Mouse (Mus musculus) neural tube, embryonic 13.5 days (tissue): Measurements from ENCODE around the gene Slf2. TPM values are rescaled to one million over a fixed set of nuclear protein-coding genes. Genes with fewer than 3 reads are reported as not detected.

Experiments used
- ATAC-seq: fragments of 200-750 bp; cut with Nextera tagmentation; 2 replicates; pipeline ENCODE4 v1.8.0; 2017; ENCODE audit warnings: low read depth, mild to moderate bottlenecking, moderate TSS enrichment, moderate library complexity
- H3K27ac ChIP-seq: fragments of 300-500 bp; sonication (generic); replicated peaks from 2 replicates; pipeline ENCODE4 v1.5.1; 2015; ENCODE audit warnings: moderate library complexity, mild to moderate bottlenecking, inconsistent platforms
- H3K27me3 ChIP-seq: fragments of 300-500 bp; sonication (generic); 2 replicates; pipeline ENCODE4 v1.6.1; 2015; ENCODE audit warnings: mild to moderate bottlenecking, inconsistent platforms
- H3K36me3 ChIP-seq: fragments of 300-500 bp; sonication (generic); 2 replicates; pipeline ENCODE4 v1.6.1; 2015; ENCODE audit warnings: mild to moderate bottlenecking, inconsistent platforms
- H3K4me1 ChIP-seq: fragments of 300-500 bp; sonication (generic); replicated peaks from 2 replicates; pipeline ENCODE4 v1.6.1; 2015; ENCODE audit warnings: inconsistent platforms
- H3K4me2 ChIP-seq: fragments of 300-500 bp; sonication (generic); 2 replicates; pipeline ENCODE4 v1.6.1; 2015; ENCODE audit warnings: inconsistent platforms, mild to moderate bottlenecking, moderate library complexity
- H3K4me3 ChIP-seq: fragments of 300-500 bp; sonication (generic); 2 replicates; pipeline ENCODE4 v1.5.1; 2015; ENCODE audit warnings: mild to moderate bottlenecking, inconsistent platforms
- H3K9ac ChIP-seq: fragments of 300-500 bp; sonication (generic); 2 replicates; pipeline ENCODE4 v1.6.1; 2015; ENCODE audit warnings: moderate library complexity, mild to moderate bottlenecking, inconsistent platforms
- H3K9me3 ChIP-seq: fragments of 300-500 bp; sonication (generic); 2 replicates; pipeline ENCODE4 v1.6.1; 2016; ENCODE audit warnings: inconsistent platforms
- WGBS: fragments of 180-500 bp; shearing (Covaris S2); methylation state at CpG from one replicate; pipeline ENCODE4 v1.1.7; 2015; 5-methylcytosine and 5-hydroxymethylcytosine counted together
- polyA plus RNA-seq: library from polyadenylated mRNA; unstranded; fragments of >200 nt; fragmentation: Nextera tagmentation; extraction: Ambion mirVana; gene quantifications from 2 replicates; pipeline ENCODE4 v1.2.1, GENCODE M21; 2015

Gene Slf2
- polyA plus RNA-seq, 1 experiment from 2014 or later, result 25.2 TPM

- no peaks in the 10 kb centered on the region for H3K27me3 ChIP-seq
- no peaks in the 10 kb centered on the region for H3K9me3 ChIP-seq
- peaks cover 71% of the 10 kb centered on the region for H3K4me1 ChIP-seq
- peak overlapping the region; percentile 98 for H3K27ac ChIP-seq
- under 1% methylated on average over 18 of the region's 18 CpGs for WGBS
- peaks cover 5% of the 10 kb centered on the region for H3K36me3 ChIP-seq
- peak; percentile 30 for ATAC-seq
- H3K9ac ChIP-seq, result peak overlapping the region; percentile 87
- H3K4me2 ChIP-seq, result peak overlapping the region; percentile 91
- peak overlapping the region; percentile 65 for H3K4me3 ChIP-seq
Measured at GRCm38 (mm10) chr19:45016341-45017215, 85.6 kb downstream of the Slf2 start.

GRCm38 (mm10) chr19:45017216-45017771 lies 86.3 kb downstream of the Slf2 start:
- H3K27ac ChIP-seq, result peak overlapping the region; percentile 98
- peak overlapping the region; percentile 91 for H3K4me2 ChIP-seq
- peak overlapping the region; percentile 65 for H3K4me3 ChIP-seq
- WGBS, result 0% methylated on average over 22 of the region's 27 CpGs
- H3K4me1 ChIP-seq, result peaks cover 75% of the 10 kb centered on the region
- no peaks in the 10 kb centered on the region for H3K9me3 ChIP-seq
- H3K27me3 ChIP-seq, result no peaks in the 10 kb centered on the region
- peak overlapping the region; percentile 87 for H3K9ac ChIP-seq
- ATAC-seq, result peak; percentile 51
- peaks cover 4% of the 10 kb centered on the region; the same call in 1 of the 2 replicates for H3K36me3 ChIP-seq

GRCm38 (mm10) chr19:45017909-45018308 lies 87.0 kb downstream of the Slf2 start:
- peak overlapping the region; percentile 87 for H3K9ac ChIP-seq
- H3K9me3 ChIP-seq, result no peaks in the 10 kb centered on the region
- peak overlapping the region; percentile 65 for H3K4me3 ChIP-seq
- under 1% methylated on average over 48 of the region's 48 CpGs for WGBS
- H3K36me3 ChIP-seq, result peaks cover 10% of the 10 kb centered on the region; the same call in 1 of the 2 replicates
- ATAC-seq, result peak; percentile 71
- peak overlapping the region; percentile 98 for H3K27ac ChIP-seq
- peak overlapping the region; percentile 91 for H3K4me2 ChIP-seq
- peaks cover 76% of the 10 kb centered on the region for H3K4me1 ChIP-seq
- H3K27me3 ChIP-seq, result no peaks in the 10 kb centered on the region

GRCm38 (mm10) chr19:45018351-45018831 lies 87.4 kb downstream of the Slf2 start:
- peaks cover 76% of the 10 kb centered on the region for H3K4me1 ChIP-seq
- WGBS, result under 1% methylated on average over 13 of the region's 13 CpGs

GRCm38 (mm10) chr19:45020348-45020747 lies 89.4 kb downstream of the Slf2 start:
- H3K9me3 ChIP-seq, result no peaks in the 10 kb centered on the region
- H3K36me3 ChIP-seq, result peaks cover 27% of the 10 kb centered on the region
- WGBS, result 67% methylated on average over 6 of the region's 6 CpGs
- H3K27me3 ChIP-seq, result no peaks in the 10 kb centered on the region
- no peak overlapping the region for H3K27ac ChIP-seq
- H3K4me3 ChIP-seq, result no peak overlapping the region
- peak overlapping the region; percentile 21 for H3K4me2 ChIP-seq
- H3K9ac ChIP-seq, result peak overlapping the region; percentile 49; the same call in 1 of the 2 replicates
- peaks cover 68% of the 10 kb centered on the region for H3K4me1 ChIP-seq
- ATAC-seq, result no peak

More at GRCm38 (mm10) chr19:45018351-45018831, 87.4 kb downstream of the Slf2 start:
- Histone ChIP-seq H3K9ac (peak overlapping the region; percentile 87), H3K4me3 (peak overlapping the region; percentile 65), H3K27ac (peak overlapping the region; percentile 98), H3K9me3 (no peaks in the 10 kb centered on the region), H3K4me2 (peak overlapping the region; percentile 91), H3K36me3 (peaks cover 12% of the 10 kb centered on the region; the same call in 1 of the 2 replicates), H3K27me3 (no peaks in the 10 kb centered on the region)
- no peak; the same call in 1 of the 2 replicates for ATAC-seq

GRCm38 (mm10) chr19:45021362-45021761 lies 90.4 kb downstream of the Slf2 start:
- WGBS, result 92% methylated on average over 15 of the region's 15 CpGs
- no peaks in the 10 kb centered on the region for H3K9me3 ChIP-seq
- 0 out of 2 replicates have a peak overlapping the region, but pooled peaks have one; percentile 38 for H3K9ac ChIP-seq
- H3K27me3 ChIP-seq, result no peaks in the 10 kb centered on the region
- H3K27ac ChIP-seq, result no peak overlapping the region
- H3K36me3 ChIP-seq, result peaks cover 37% of the 10 kb centered on the region
- H3K4me3 ChIP-seq, result no peak overlapping the region
- peak overlapping the region; percentile 21; the same call in 1 of the 2 replicates for H3K4me2 ChIP-seq
- ATAC-seq, result no peak
- peaks cover 58% of the 10 kb centered on the region for H3K4me1 ChIP-seq

- no peak overlapping the region for H3K4me3 ChIP-seq
- H3K9ac ChIP-seq, result no peak overlapping the region
- H3K27ac ChIP-seq, result 0 out of 2 replicates have a peak overlapping the region, but pooled peaks have one; percentile 23
- no peak for ATAC-seq
- H3K9me3 ChIP-seq, result no peaks in the 10 kb centered on the region
- no peaks in the 10 kb centered on the region for H3K27me3 ChIP-seq
- WGBS, result 81% methylated on average over 11 of the region's 11 CpGs
- no peak overlapping the region for H3K4me2 ChIP-seq
- peaks cover 59% of the 10 kb centered on the region for H3K36me3 ChIP-seq
- peaks cover 56% of the 10 kb centered on the region for H3K4me1 ChIP-seq
Measured at GRCm38 (mm10) chr19:45023993-45024392, 93.0 kb downstream of the Slf2 start.

GRCm38 (mm10) chr19:45024775-45025174 lies 93.8 kb downstream of the Slf2 start:
- H3K9ac ChIP-seq, result no peak overlapping the region
- H3K4me2 ChIP-seq, result no peak overlapping the region
- ATAC-seq, result no peak
- peaks cover 48% of the 10 kb centered on the region for H3K4me1 ChIP-seq
- no peaks in the 10 kb centered on the region for H3K9me3 ChIP-seq
- H3K27ac ChIP-seq, result no peak overlapping the region
- no peaks in the 10 kb centered on the region for H3K27me3 ChIP-seq
- H3K36me3 ChIP-seq, result peaks cover 59% of the 10 kb centered on the region
- no peak overlapping the region for H3K4me3 ChIP-seq
- WGBS, result 85% methylated on average over 20 of the region's 20 CpGs

- Histone ChIP-seq H3K27me3 (no peaks in the 10 kb centered on the region), H3K9me3 (no peaks in the 10 kb centered on the region), H3K4me3 (no peak overlapping the region), H3K9ac (no peak overlapping the region), H3K4me2 (no peak overlapping the region), H3K4me1 (peaks cover 46% of the 10 kb centered on the region), H3K36me3 (peaks cover 59% of the 10 kb centered on the region), H3K27ac (no peak overlapping the region)
- no peak for ATAC-seq
- 96% methylated on average over 37 of the region's 37 CpGs for WGBS
Measured at GRCm38 (mm10) chr19:45025937-45026568, 95.1 kb downstream of the Slf2 start.

- peaks cover 44% of the 10 kb centered on the region for H3K4me1 ChIP-seq
- no peak overlapping the region for H3K9ac ChIP-seq
- 72% methylated on average over 6 of the region's 6 CpGs for WGBS
- no peaks in the 10 kb centered on the region for H3K27me3 ChIP-seq
- no peak overlapping the region for H3K27ac ChIP-seq
- peaks cover 55% of the 10 kb centered on the region for H3K36me3 ChIP-seq
- no peak for ATAC-seq
- H3K4me2 ChIP-seq, result no peak overlapping the region
- no peaks in the 10 kb centered on the region for H3K9me3 ChIP-seq
- no peak overlapping the region for H3K4me3 ChIP-seq
Measured at GRCm38 (mm10) chr19:45026958-45027670, 96.2 kb downstream of the Slf2 start.

- 82% methylated on average over 6 of the region's 6 CpGs for WGBS
- H3K4me2 ChIP-seq, result no peak overlapping the region
- peaks cover 49% of the 10 kb centered on the region for H3K36me3 ChIP-seq
- H3K27me3 ChIP-seq, result no peaks in the 10 kb centered on the region
- no peak for ATAC-seq
- no peak overlapping the region for H3K4me3 ChIP-seq
- no peak overlapping the region for H3K9ac ChIP-seq
- H3K4me1 ChIP-seq, result peaks cover 48% of the 10 kb centered on the region
- H3K9me3 ChIP-seq, result no peaks in the 10 kb centered on the region
- H3K27ac ChIP-seq, result no peak overlapping the region
Measured at GRCm38 (mm10) chr19:45027848-45028247, 96.9 kb downstream of the Slf2 start.
